Mouse (Mus musculus): Measurements from ENCODE around the gene C330007P06Rik. TPM values are rescaled to one million over a fixed set of nuclear protein-coding genes. Genes with fewer than 3 reads are reported as not detected.
"Not testable (repeated sequence)": the region's sequence is repeated elsewhere in the genome, so short reads cannot be mapped to it uniquely, and the experiment has no call there.

C330007P06Rik gene
- polyA plus RNA-seq, 1 experiment from 2014 or later = 21.2 TPM

DNA sequence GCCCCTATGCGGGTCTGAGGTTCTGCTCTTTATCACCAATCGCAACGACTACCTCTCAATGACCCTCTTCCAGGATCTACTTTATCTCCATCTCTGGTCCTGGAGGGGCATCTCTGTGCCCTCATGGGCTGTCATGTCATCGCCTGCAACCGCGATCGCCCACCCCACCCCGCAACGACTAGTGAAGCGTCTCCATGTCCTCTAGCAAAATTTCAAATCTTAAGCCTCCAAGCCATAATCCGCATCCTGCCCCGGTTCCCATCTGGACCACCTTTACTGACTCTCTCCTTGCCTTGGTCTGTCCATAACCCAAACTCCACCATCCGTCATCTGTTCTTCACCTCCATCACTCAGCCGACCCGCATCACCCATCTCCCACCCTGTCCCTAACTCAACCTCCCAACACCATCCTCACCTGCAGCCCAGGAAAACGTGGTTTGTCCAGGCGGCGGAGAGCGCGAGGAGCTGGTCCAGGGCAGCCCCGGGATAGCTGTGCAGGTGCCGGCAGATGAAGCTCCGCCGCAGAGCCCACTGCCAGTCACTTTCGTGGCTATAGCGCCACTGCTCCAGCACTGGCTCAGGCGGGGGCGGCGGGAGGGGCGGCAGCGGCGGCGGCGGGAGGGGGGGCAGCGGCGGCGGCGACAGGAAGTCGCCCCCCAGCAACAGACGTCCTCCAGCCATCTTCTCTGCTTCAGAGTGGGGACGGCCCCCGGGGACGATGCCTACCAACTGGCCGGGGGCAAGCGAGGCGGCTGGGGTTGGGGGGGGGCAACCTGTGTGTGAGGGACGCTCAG is 28.6 kb upstream of the C330007P06Rik start, which contains the start of gene Nkrf:
Gene Nkrf (minus strand): TSS at position 579 of the 794 bp plus-strand sequence.
- ATAC-seq (peak; percentile 38), DNase-seq (ENCODE audit: low spot score) (peak; percentile 15)
- H3K9ac ChIP-seq (replicated peaks; ENCODE audit: low read depth) = peak within 1 kb of the TSS; percentile 36; the same call in 1 of the 2 replicates
- TF ChIP-seq EP300 (IDR thresholded peaks at IDR 0.05) = no peak
- peak; percentile 6; the same call in 1 of the 2 replicates for TF ChIP-seq CTCF (IDR thresholded peaks at IDR 0.05)
- no peaks in the 10 kb centered on the region for H3K36me3 ChIP-seq (ENCODE audit: insufficient read depth, low read length)
- peak within 1 kb of the TSS; percentile 69 for H3K4me2 ChIP-seq (replicated peaks; ENCODE audit: low read depth, low read length)
- no peaks in the 10 kb centered on the region for H3K27me3 ChIP-seq (replicated peaks; ENCODE audit: insufficient read depth, low read length)
- H3K9me3 ChIP-seq (ENCODE audit: low read length) = no peaks in the 10 kb centered on the region
- H3K27ac ChIP-seq (ENCODE audit: low read length) = no peak within 1 kb of the TSS
- no peaks in the 10 kb centered on the region for H3K4me1 ChIP-seq (ENCODE audit: insufficient read depth, low read depth, low read length)
- WGBS = 13% methylated on average over 25 of the region's 47 CpGs
- peak within 1 kb of the TSS; percentile 42 for H3K4me3 ChIP-seq (ENCODE audit: low read depth, low read length)

- 31% methylated on average over 3 of the region's 3 CpGs for WGBS
- DNase-seq (ENCODE audit: low spot score) (no peak), ATAC-seq (no peak)
- Histone ChIP-seq H3K4me3 (ENCODE audit: low read depth, low read length) (no peak overlapping the region), H3K4me2 (replicated peaks; ENCODE audit: low read depth, low read length) (peak overlapping the region; percentile 69; the same call in 1 of the 2 replicates), H3K9me3 (ENCODE audit: low read length) (no peaks in the 10 kb centered on the region), H3K9ac (replicated peaks; ENCODE audit: low read depth) (no peak overlapping the region), H3K27ac (ENCODE audit: low read length) (no peak overlapping the region), H3K27me3 (replicated peaks; ENCODE audit: insufficient read depth, low read length) (no peaks in the 10 kb centered on the region), H3K36me3 (ENCODE audit: insufficient read depth, low read length) (no peaks in the 10 kb centered on the region), H3K4me1 (ENCODE audit: insufficient read depth, low read depth, low read length) (no peaks in the 10 kb centered on the region)
- TF ChIP-seq CTCF (IDR thresholded peaks at IDR 0.05) = no peak
Observed at GRCm38 (mm10) chrX:36901655-36902054, 27.7 kb upstream of the C330007P06Rik start.

DNA sequence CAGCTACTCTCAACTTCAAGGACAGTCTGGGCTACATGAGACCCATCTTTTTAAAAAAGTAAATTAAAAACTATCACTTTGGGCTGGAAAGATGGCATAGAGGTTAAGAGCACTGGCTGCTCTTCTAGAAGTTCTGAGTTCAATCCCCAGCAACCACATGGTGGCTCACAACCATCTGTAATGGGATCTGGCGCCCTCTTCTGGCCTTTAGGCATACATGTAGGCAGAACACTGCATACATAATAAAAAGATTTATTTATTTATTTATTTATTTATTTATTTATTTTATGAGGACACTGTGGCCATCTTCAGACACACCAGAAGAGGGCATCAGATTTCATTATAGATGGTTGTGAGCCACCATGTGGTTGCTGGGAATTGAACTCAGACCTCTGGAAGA is 25.0 kb upstream of the C330007P06Rik start:
- H3K4me3 ChIP-seq (ENCODE audit: low read depth, low read length); H3K9ac ChIP-seq (replicated peaks; ENCODE audit: low read depth); ATAC-seq; H3K27me3 ChIP-seq (replicated peaks; ENCODE audit: insufficient read depth, low read length); H3K4me1 ChIP-seq (ENCODE audit: insufficient read depth, low read depth, low read length); H3K36me3 ChIP-seq (ENCODE audit: insufficient read depth, low read length); H3K4me2 ChIP-seq (replicated peaks; ENCODE audit: low read depth, low read length); H3K27ac ChIP-seq (ENCODE audit: low read length); H3K9me3 ChIP-seq (ENCODE audit: low read length): not testable (repeated sequence)
- WGBS = 27% methylated on average over 1 of the region's 1 CpGs
- peak; percentile 27 for DNase-seq (ENCODE audit: low spot score)
- TF ChIP-seq CTCF (IDR thresholded peaks at IDR 0.05) = peak; percentile 52

GRCm38 (mm10) chrX:36884719-36885118 is 10.8 kb upstream of the C330007P06Rik start:
- Histone ChIP-seq H3K27me3 (replicated peaks; ENCODE audit: insufficient read depth, low read length) (no peaks in the 10 kb centered on the region), H3K9ac (replicated peaks; ENCODE audit: low read depth) (no peak overlapping the region), H3K4me2 (replicated peaks; ENCODE audit: low read depth, low read length) (no peak overlapping the region), H3K27ac (ENCODE audit: low read length) (no peak overlapping the region), H3K36me3 (ENCODE audit: insufficient read depth, low read length) (no peaks in the 10 kb centered on the region), H3K4me3 (ENCODE audit: low read depth, low read length) (no peak overlapping the region), H3K4me1 (ENCODE audit: insufficient read depth, low read depth, low read length) (no peaks in the 10 kb centered on the region), H3K9me3 (ENCODE audit: low read length) (no peaks in the 10 kb centered on the region)
- peak; percentile 60 for TF ChIP-seq CTCF (IDR thresholded peaks at IDR 0.05)
- TF ChIP-seq EP300 (IDR thresholded peaks at IDR 0.05) = no peak
- ATAC-seq (no peak), DNase-seq (ENCODE audit: low spot score) (no peak)
- WGBS = 84% methylated on average over 1 of the region's 1 CpGs

DNA sequence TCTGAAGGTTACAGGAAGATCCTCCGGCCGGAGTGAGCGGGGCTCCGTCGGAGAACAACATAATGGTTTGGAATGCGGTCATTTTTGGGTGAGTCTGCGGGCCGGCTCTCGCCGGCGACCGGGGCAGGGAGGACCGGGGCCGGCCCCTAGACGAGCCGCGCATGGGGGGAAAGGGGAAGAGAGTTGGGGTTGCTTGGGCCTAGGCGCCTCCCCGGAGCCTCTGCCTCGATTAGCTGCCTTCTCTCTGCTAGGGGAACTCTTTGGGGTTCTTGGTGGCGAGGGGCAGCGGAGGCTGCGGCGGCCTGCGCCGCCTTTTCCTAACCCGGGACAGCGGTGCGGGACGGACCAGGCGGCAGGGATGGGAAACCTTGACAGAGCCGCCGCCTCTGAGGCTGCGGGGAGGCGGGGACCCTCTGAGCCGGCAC is 805 bp upstream of the C330007P06Rik start:
- no peaks in the 10 kb centered on the region for H3K36me3 ChIP-seq (ENCODE audit: insufficient read depth, low read length)
- 6% methylated on average over 28 of the region's 36 CpGs for WGBS
- peak overlapping the region; percentile 84 for H3K27ac ChIP-seq (ENCODE audit: low read length)
- H3K27me3 ChIP-seq (replicated peaks; ENCODE audit: insufficient read depth, low read length) = no peaks in the 10 kb centered on the region
- TF ChIP-seq EP300 (IDR thresholded peaks at IDR 0.05) = no peak
- no peak for TF ChIP-seq CTCF (IDR thresholded peaks at IDR 0.05)
- H3K4me2 ChIP-seq (replicated peaks; ENCODE audit: low read depth, low read length) = peak overlapping the region; percentile 56
- H3K4me1 ChIP-seq (ENCODE audit: insufficient read depth, low read depth, low read length) = no peaks in the 10 kb centered on the region
- peak overlapping the region; percentile 65 for H3K4me3 ChIP-seq (ENCODE audit: low read depth, low read length)
- peak overlapping the region; percentile 71 for H3K9ac ChIP-seq (replicated peaks; ENCODE audit: low read depth)
- peak; percentile 15 for DNase-seq (ENCODE audit: low spot score)
- ATAC-seq = peak; percentile 55
- no peaks in the 10 kb centered on the region for H3K9me3 ChIP-seq (ENCODE audit: low read length)

- DNase-seq (ENCODE audit: low spot score) (peak; percentile 82), ATAC-seq (peak; percentile 98)
- WGBS = 6% methylated on average over 33 of the region's 57 CpGs
- TF ChIP-seq EP300 (IDR thresholded peaks at IDR 0.05) (no peak), CTCF (IDR thresholded peaks at IDR 0.05) (no peak)
- Histone ChIP-seq H3K36me3 (ENCODE audit: insufficient read depth, low read length) (no peaks in the 10 kb centered on the region), H3K4me2 (replicated peaks; ENCODE audit: low read depth, low read length) (peak overlapping the region; percentile 56), H3K9me3 (ENCODE audit: low read length) (no peaks in the 10 kb centered on the region), H3K27me3 (replicated peaks; ENCODE audit: insufficient read depth, low read length) (no peaks in the 10 kb centered on the region), H3K9ac (replicated peaks; ENCODE audit: low read depth) (peak overlapping the region; percentile 71), H3K27ac (ENCODE audit: low read length) (peak overlapping the region; percentile 84), H3K4me3 (ENCODE audit: low read depth, low read length) (peak overlapping the region; percentile 65), H3K4me1 (ENCODE audit: insufficient read depth, low read depth, low read length) (no peaks in the 10 kb centered on the region)
Observed at GRCm38 (mm10) chrX:36874178-36874696, 326 bp upstream of the C330007P06Rik start.

All from lung, postnatal 0 days (tissue).